Mouse (Mus musculus) E14TG2a.4 (cell line): Measurements from ENCODE around the gene Ksr1.

Experiments
- H3K27me3 ChIP-seq: 2 replicates; pipeline ENCODE4 v1.6.1; 2014; ENCODE audit warnings: low read length, control low read depth; ENCODE audit not compliant: insufficient read depth
- H3K36me3 ChIP-seq: 2 replicates; pipeline ENCODE4 v1.6.1; 2014; ENCODE audit warnings: low read length, control low read depth; ENCODE audit not compliant: insufficient read depth
- H3K4me1 ChIP-seq: replicated peaks from 2 replicates; pipeline ENCODE4 v1.6.1; 2014; ENCODE audit warnings: low read depth, low read length, control low read depth
- H3K4me3 ChIP-seq: replicated peaks from 2 replicates; pipeline ENCODE4 v1.5.1; 2014; ENCODE audit warnings: mild to moderate bottlenecking, low read length
- H3K9me3 ChIP-seq: 2 replicates; pipeline ENCODE4 v1.6.1; 2014; ENCODE audit warnings: low read length, control low read depth
- CTCF ChIP-seq: conservative IDR thresholded peaks from 2 replicates; pipeline ENCODE4 v1.5.1; 2014; ENCODE audit warnings: low read length
- NANOG ChIP-seq: IDR thresholded peaks from 2 replicates; pipeline ENCODE4 v1.6.1; 2014; ENCODE audit warnings: borderline replicate concordance, low read length, mixed read lengths
- POU5F1 ChIP-seq: IDR thresholded peaks from 2 replicates; pipeline ENCODE4 v1.6.1; 2014; ENCODE audit warnings: low read length, borderline replicate concordance

The Ksr1 gene

GRCm38 (mm10) chr11:79099032-79099431 is 47.2 kb downstream of the Ksr1 start:
- no peaks in the 10 kb centered on the region for H3K9me3 ChIP-seq
- no peaks in the 10 kb centered on the region for H3K27me3 ChIP-seq
- TF ChIP-seq POU5F1 = no peak
- TF ChIP-seq CTCF = no peak
- TF ChIP-seq NANOG = no peak
- H3K4me1 ChIP-seq = peaks cover 78% of the 10 kb centered on the region
- H3K4me3 ChIP-seq = no peak overlapping the region
- H3K36me3 ChIP-seq = peaks cover 5% of the 10 kb centered on the region

- Histone ChIP-seq H3K9me3 (no peaks in the 10 kb centered on the region), H3K36me3 (peaks cover 5% of the 10 kb centered on the region), H3K4me1 (peaks cover 78% of the 10 kb centered on the region), H3K27me3 (no peaks in the 10 kb centered on the region), H3K4me3 (no peak overlapping the region)
- no peak for TF ChIP-seq NANOG
- TF ChIP-seq CTCF = no peak
- no peak for TF ChIP-seq POU5F1
Measured at GRCm38 (mm10) chr11:79097736-79098135, 48.5 kb downstream of the Ksr1 start.

GRCm38 (mm10) chr11:79096673-79097072 is 49.5 kb downstream of the Ksr1 start:
- peaks cover 5% of the 10 kb centered on the region for H3K36me3 ChIP-seq
- peaks cover 78% of the 10 kb centered on the region for H3K4me1 ChIP-seq
- 0 out of 2 replicates have a peak overlapping the region, but pooled peaks have one; percentile 8 for H3K4me3 ChIP-seq
- H3K9me3 ChIP-seq = no peaks in the 10 kb centered on the region
- no peaks in the 10 kb centered on the region for H3K27me3 ChIP-seq
- TF ChIP-seq CTCF = no peak
- no peak for TF ChIP-seq NANOG
- TF ChIP-seq POU5F1 = no peak

DNA sequence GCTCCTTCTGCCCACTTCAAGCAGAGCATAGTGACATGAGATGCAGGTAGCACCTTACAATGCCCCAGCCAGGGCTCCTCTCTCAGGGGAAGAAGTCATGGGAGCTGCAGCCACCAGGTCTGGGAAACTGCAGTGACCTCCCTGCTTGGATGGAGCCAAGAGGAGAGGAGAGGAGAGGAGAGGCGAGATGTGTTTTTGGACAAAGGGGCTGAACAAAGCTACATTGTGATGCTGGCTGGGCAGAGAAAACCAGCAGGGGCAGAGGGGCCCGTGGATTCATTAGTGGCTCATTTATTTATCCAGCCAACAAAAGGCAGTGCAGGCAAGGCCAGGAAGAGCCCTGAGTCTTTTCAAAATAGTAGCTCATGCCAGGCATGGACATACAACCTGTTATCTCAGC is 50.5 kb downstream of the Ksr1 start:
- H3K36me3 ChIP-seq = no peaks in the 10 kb centered on the region
- no peaks in the 10 kb centered on the region for H3K27me3 ChIP-seq
- no peaks in the 10 kb centered on the region for H3K9me3 ChIP-seq
- TF ChIP-seq POU5F1 = no peak
- TF ChIP-seq CTCF = no peak
- TF ChIP-seq NANOG = no peak
- H3K4me1 ChIP-seq = peaks cover 86% of the 10 kb centered on the region
- 0 out of 2 replicates have a peak overlapping the region, but pooled peaks have one; percentile 27 for H3K4me3 ChIP-seq

- H3K4me3 ChIP-seq = peak overlapping the region; percentile 27; the same call in 1 of the 2 replicates
- no peaks in the 10 kb centered on the region for H3K9me3 ChIP-seq
- peaks cover 94% of the 10 kb centered on the region for H3K4me1 ChIP-seq
- H3K36me3 ChIP-seq = no peaks in the 10 kb centered on the region
- no peak for TF ChIP-seq POU5F1
- no peak for TF ChIP-seq CTCF
- no peak for TF ChIP-seq NANOG
- no peaks in the 10 kb centered on the region for H3K27me3 ChIP-seq
Measured at GRCm38 (mm10) chr11:79094727-79095126, 51.5 kb downstream of the Ksr1 start.

GRCm38 (mm10) chr11:79093986-79094695 is 52.1 kb downstream of the Ksr1 start:
- peaks cover 98% of the 10 kb centered on the region for H3K4me1 ChIP-seq
- no peaks in the 10 kb centered on the region for H3K27me3 ChIP-seq
- H3K36me3 ChIP-seq = no peaks in the 10 kb centered on the region
- H3K9me3 ChIP-seq = no peaks in the 10 kb centered on the region
- TF ChIP-seq CTCF (no peak), POU5F1 (no peak), NANOG (no peak)
- no peak overlapping the region for H3K4me3 ChIP-seq

- Histone ChIP-seq H3K4me1 (peaks cover 98% of the 10 kb centered on the region), H3K36me3 (no peaks in the 10 kb centered on the region), H3K27me3 (no peaks in the 10 kb centered on the region), H3K4me3 (0 out of 2 replicates have a peak overlapping the region, but pooled peaks have one; percentile 21), H3K9me3 (no peaks in the 10 kb centered on the region)
- TF ChIP-seq NANOG (no peak), CTCF (no peak), POU5F1 (peak; percentile 15; the same call in 1 of the 2 replicates)
Measured at GRCm38 (mm10) chr11:79093386-79093906, 52.8 kb downstream of the Ksr1 start.

DNA sequence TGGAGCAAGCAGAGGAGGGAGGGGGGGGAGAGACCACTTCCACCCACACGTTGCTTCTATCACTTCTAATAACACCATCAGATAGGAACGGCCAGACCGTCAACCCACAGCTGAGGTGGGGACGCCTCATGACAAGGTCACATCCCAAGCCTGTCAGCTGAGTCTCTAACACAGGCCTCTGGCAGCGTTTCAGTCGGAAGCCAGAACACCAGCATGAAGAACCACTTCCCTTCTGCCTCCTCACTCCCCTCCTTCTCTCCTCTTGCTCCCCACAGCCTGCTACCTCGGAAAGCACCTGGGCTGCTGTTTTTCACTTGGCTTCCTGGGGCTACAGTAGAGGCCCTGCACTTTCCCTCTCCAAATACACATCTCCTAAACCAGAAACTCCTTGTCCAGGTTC is 53.4 kb downstream of the Ksr1 start:
- no peak for TF ChIP-seq CTCF
- TF ChIP-seq NANOG = no peak
- no peak for TF ChIP-seq POU5F1
- peaks cover 98% of the 10 kb centered on the region for H3K4me1 ChIP-seq

More for the DNA sequence above, 53.4 kb downstream of the Ksr1 start:
- no peaks in the 10 kb centered on the region for H3K27me3 ChIP-seq
- no peaks in the 10 kb centered on the region for H3K9me3 ChIP-seq
- 0 out of 2 replicates have a peak overlapping the region, but pooled peaks have one; percentile 21 for H3K4me3 ChIP-seq
- H3K36me3 ChIP-seq = no peaks in the 10 kb centered on the region
